Mouse (Mus musculus): Measurements from ENCODE around the gene Use1. TPM values are rescaled to one million over a fixed set of nuclear protein-coding genes. Genes with fewer than 3 reads are reported as not detected.

Gene Use1
- total RNA-seq, 1 experiment from 2014 or later, result 137 TPM

DNA sequence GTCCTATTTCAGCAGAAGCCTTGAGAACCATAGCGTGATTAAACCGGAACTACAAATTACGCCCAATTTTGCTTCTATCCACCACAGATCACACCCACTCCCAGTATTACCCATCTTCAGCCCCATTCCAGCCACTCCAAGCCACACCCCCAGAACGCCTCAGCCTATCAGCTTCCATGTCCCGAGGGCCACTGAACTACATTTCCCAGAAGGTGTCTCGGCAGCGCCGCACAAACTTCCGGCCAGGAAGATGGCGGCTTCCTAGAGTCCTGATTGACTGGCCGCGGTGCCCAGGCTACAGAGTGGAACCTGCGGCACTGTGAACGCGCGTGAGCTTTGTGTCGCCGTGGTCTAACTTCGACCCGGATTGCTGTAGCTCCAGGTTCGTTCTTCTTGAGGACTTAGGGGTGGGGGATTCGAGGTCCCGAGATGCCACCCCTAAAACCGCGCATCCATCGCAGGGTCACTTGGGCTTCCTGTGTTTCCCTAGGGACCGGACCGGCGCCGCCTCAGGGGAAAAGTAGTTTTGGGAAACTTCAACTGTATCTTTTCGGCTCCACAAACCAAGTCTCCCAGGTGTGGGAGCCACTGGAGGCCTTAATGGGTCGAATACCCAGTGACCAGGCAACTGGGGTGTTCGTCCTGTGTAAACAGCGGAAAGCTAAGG is 30.1 kb downstream of the Use1 start, which contains the start of gene Babam1:
Babam1 (plus strand) TSS at position 223 of the 667 bp plus-strand sequence.
- ATAC-seq (replicated peaks; ENCODE audit: low read depth, poor library complexity, severe bottlenecking), result peak; percentile 99

DNA sequence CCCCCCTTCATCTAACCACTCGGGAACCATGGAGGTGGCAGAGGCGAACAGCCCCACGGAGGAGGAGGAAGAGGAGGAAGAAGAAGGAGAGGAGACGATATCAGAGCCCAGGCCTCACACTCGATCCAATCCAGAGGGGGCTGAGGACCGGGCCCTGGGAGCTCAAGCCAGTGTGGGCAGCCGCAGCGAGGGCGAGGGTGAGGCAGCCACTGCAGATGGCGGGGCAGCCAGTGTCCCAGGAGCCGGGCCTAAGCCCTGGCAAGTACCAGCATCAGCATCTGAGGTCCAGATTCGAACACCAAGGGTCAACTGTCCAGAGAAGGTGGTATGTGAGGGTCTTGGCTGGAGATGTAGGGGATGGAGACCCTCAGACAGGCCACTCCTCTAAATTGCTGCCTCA is 31.1 kb downstream of the Use1 start:
- ATAC-seq (replicated peaks; ENCODE audit: low read depth, poor library complexity, severe bottlenecking), result no peak

DNA sequence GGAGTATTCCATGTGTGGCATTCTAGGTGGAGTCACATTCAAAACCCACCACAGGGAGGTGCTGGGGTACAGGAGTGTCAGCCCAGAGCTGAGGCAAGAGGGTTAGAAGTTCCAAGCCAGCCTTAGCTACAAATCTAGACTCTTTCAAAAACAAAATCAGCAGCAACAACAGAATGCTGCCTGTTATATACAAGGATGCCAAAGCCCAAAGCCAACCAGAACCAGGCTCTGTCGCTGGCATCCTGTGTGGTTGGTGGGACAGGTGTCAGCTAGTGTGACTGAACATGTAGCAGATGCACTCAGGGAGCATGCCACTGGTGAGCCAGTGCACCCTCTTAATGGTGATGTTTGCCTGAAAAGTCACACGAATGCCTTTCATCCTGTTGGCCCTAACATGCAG is 34.2 kb downstream of the Use1 start:
- ATAC-seq (replicated peaks; ENCODE audit: low read depth, poor library complexity, severe bottlenecking), result no peak

DNA sequence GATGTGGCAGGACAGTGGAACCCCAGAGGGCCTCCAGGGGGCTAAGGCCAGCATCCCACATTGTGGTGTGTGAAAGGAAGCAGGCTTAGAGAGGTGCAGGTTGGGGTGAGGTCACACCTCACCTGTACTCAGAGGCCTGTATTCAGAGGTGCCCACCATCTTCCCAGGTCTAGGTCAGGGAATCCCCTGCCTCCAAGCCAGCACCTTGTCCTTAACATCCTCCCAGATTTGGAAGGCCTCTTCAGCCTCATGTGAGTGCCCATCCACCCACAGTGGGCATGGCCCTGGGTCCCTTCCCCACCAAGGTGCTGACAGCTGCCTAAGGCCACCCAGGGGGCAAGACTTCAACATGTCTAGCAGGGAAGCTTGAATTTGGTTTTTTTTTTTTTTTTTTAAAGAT is 34.8 kb downstream of the Use1 start:
- ATAC-seq (replicated peaks; ENCODE audit: low read depth, poor library complexity, severe bottlenecking), result no peak

DNA sequence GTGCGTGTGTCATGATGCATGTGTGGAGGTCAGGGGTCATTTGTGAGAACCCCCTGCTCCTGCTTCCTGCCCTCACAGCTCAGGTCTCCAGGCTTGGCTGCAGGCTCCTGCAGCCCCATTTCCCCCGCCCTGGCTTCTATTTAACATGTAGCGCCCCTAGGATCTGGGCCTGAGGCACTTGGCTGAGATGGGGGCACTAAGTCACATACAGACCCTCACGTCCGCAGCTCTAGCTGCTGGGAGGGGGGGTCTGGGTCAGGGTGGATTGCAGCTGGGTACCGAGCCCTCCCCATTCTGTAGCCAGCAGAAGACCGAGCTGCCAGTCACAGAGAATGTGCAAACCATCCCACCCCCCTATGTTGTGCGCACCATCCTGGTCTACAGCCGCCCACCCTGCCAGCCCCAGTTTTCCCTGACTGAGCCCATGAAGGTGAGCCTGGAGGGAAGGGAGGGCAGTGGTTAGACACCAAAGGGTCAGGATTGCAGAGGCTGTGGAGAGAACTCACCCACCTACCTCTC is 35.9 kb downstream of the Use1 start:
- ATAC-seq (replicated peaks; ENCODE audit: low read depth, poor library complexity, severe bottlenecking), result no peak

DNA sequence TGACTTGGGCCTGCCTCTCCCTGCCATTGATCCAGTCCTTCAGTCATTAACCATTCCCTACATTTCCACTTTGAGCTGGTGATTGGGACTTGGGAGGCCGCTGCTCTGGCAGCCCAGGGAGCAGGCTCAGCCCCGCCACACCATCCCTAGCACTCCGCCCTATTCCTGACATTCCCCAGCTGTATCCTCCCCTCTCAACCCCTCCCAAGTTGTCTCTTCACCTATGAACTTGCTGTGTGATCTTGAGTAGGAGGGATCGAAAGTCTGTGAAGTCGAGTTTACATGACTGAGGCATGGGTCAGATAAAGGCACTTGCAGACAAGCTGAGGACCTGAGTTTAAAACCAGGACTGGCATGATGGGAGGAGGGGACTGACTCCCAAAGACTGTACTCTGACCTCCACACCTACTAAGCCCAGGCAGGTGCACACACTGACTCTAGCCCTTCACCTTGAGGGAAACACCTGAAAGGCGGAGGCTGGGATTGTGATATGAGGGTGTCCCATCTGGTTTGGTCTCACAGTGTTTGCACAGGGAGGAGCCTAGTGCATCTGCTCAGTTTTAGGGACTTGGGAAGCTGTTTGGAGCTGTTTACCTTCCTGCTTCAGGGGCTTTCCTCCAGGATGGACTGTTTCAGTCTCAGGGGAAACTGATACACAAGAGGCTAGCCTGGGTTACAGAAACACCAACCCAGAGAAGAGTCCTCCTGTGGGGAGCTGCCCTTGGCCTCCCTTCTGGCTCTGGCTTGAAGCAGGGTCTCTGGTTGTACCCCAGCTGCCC is 36.6 kb downstream of the Use1 start:
- ATAC-seq (replicated peaks; ENCODE audit: low read depth, poor library complexity, severe bottlenecking), result no peak

DNA sequence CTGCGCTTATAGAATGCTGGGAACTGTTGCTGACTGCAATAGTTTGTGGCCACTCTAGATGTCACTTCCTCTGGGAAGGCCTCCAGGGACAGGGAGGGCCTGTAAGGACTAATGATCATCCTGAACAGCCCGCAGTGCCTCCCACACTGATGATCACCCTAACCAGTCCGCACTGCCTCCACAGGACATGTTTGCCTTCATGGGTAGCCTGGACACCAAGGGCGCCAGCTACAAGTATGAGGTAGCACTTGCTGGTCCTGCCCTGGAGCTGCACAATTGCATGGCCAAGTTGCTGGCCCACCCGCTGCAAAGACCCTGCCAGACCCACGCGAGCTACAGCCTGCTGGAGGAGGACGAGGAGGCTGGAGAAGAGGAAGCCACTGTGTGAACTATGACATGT is 37.4 kb downstream of the Use1 start:
- no peak for ATAC-seq (replicated peaks; ENCODE audit: low read depth, poor library complexity, severe bottlenecking)

DNA sequence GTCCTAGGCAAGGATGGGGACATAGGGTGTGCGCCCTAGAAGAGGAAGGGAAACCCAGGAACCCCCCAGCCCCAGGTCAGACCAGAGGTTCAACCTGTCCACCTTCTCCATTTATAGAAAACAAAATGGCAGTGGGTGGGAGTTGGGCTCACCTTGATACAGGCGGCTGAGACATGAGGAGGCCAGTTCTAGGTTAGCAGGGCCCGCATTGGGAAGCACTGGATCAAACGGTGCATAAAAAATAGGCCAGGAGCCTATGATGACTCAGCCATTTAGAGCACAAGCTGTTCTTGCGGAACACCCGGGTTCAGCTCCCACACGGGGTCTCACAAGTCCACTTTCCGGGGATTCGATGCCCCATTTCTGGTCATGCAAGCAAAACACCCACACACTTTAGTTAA is 38.3 kb downstream of the Use1 start:
- no peak for ATAC-seq (replicated peaks; ENCODE audit: low read depth, poor library complexity, severe bottlenecking)

DNA sequence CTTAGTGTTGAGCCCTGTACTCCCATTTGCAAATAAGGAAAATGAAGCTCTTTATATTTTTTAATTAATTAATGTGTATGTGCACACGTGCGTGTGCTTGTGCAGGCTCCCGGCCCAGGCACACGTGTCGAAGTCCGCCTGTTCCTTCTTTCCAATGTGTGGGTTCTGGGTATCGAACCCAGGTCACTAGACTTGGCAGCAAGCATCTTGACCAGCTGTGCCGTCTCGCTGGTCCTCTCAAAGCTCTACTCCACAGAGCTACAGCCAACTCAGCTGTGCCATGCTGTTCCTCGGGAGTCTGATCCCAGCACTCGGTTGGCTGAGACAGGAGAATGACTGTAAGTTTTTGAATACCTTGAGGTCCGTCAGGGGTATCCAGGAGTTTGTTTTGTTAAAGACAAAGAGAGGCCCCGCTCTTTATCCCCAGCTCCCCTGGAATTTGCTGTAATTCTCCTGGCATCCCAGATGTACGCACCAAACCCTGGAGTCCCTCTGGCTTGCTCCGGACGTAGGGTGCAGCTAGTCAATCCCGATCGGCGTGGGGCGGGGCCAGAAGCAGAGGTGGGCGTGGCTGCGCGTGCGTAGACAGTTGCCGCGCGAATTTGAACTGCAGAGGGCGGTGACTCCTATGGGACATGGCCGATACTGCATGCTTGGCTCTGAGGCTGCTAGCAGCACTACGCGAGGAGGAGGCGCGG is 38.9 kb downstream of the Use1 start, which contains the start of gene Ankle1:
Ankle1 (plus strand) TSS at position 610 of the 698 bp plus-strand sequence.
- peak; percentile 90 for ATAC-seq (replicated peaks; ENCODE audit: low read depth, poor library complexity, severe bottlenecking)

DNA sequence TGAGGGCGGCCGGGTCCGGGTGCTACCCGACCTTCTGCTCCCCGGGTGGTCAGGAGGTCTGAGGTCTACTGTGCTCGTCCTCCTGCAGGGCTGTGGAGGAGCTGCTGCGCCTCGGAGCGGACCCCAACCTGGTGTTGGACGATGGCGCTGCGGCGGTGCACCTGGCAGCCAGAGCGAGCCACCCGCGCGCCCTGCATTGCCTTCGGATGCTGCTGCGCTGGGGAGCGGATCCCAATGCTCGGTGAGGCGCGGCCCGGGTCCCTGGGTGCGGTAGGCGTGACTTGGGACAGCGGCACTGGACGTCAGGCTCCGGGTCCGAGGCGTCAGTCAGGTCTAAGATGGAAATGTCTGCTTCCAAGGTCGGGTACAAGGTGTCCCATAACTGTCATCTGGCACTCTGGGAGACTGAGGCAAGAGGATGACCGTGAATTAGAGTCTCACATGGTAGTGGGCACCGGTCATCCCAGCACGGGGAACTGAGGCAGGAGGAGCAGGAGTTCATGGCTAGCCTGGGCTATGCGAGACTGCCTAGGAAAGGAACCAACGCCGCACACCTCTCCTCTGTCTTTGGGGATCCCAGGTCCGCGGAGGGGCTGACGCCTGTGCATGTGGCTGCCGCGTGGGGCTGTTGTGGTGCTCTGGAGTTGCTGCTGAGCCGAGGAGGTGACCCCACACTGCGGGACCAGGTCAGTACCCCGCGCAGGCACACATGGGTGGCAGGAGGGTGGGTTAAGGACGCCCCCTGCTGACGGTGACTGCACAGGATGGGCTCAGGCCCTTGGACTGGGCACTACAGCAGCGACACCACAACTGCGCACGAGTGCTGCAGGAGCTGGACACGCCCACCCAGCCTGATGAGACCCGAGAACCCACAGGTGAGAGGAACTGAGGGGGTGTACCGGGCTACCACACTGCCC is 39.7 kb downstream of the Use1 start:
- peak; percentile 58 for ATAC-seq (replicated peaks; ENCODE audit: low read depth, poor library complexity, severe bottlenecking)

DNA sequence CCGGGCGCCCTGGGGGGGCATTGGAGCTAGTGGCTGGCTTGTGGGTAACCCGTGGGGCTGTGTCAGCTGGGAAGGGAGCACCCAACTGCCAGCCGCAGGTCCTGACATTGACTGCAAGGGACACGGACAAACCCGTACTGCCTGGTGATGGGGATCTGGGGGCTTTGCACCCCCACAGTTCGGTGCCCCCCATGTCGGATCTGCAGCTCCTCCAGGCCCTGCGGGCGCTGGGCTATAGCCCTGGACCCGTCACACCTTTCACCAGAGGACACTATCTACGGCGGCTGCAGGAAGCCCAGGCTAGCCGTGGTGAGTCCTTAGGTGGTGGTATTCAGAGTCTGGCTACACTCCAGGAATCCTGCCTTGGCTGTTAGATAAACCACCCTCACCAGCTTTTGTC is 40.8 kb downstream of the Use1 start:
- ATAC-seq (replicated peaks; ENCODE audit: low read depth, poor library complexity, severe bottlenecking), result no peak

DNA sequence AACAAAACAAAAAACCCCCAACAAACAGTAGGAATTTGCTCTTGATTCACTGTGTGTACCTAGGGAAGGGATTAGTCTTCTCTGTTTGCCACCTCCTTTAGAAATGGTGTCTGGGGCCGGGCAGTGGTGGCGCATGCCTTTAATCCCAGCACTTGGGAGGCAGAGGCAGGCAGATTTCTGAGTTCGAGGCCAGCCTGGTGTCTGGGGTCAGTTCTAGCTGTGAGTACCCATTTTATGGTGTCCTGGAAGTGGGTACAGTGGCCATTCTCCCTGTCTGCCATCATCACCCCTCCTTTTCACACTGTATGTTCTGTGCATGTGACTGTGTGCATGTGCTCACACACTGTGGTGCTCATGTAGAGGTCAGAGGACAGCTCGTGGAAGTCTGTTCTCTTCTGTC is 41.6 kb downstream of the Use1 start:
- ATAC-seq (replicated peaks; ENCODE audit: low read depth, poor library complexity, severe bottlenecking), result no peak

DNA sequence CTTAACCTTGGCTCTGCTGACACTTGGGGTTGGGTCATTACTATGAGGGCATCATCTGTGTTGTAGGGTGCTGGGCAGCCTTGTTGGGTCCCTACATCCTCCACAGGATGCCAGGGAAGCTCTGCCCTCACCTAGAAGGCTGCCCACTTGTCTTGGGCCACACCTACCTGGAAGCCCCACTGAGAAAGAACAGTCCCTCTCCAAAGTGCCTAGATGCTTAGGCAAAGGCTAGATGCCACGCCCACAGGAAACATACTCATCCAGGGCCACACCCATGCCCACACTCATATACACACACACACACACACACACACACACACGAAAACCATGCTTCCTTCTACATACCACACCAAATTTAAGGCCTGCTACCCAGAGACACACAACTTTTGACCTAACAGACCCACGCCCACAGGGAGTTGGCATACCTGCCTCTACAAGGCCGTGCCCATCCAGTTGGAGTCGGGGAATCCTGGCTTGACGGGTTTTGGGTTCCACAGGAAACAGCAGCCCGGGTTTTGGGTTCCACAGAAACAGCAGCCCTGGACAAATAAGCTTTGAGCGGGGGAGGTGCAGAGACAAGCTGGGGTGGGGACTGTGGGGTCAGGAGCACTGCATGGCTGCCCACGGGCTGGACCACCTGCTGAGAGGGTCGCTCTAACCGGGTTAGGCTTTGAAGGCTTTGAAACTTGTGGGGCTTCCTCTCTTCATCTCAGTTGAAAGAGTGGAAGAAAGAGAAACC is 45.1 kb downstream of the Use1 start:
- peak; percentile 52 for ATAC-seq (replicated peaks; ENCODE audit: low read depth, poor library complexity, severe bottlenecking)

Other genes with a start within 250 kb of the Use1 start
- gene Myo9b, start 94.1 kb upstream of the Use1 start, total RNA-seq (2017), result 32.7 and 33.5 TPM in 2 replicates
- 40.1 and 64.0 TPM in 2 replicates for gene Haus8, start 93.9 kb upstream of the Use1 start, total RNA-seq (2017)
- 10.7 and 18.6 TPM in 2 replicates for gene Ocel1, start 4.5 kb downstream of the Use1 start, total RNA-seq (2017)
- gene Nr2f6, start 15.1 kb downstream of the Use1 start, total RNA-seq (2017), result 3.0 and 4.3 TPM in 2 replicates
- not detected in 2 replicates for gene Ushbp1, start 29.0 kb downstream of the Use1 start, total RNA-seq (2017)
- 84.6 and 89.2 TPM in 2 replicates for gene Babam1, start 30.0 kb downstream of the Use1 start, total RNA-seq (2017)
- 9.0 and 13.0 TPM in 2 replicates for gene Ankle1, start 39.2 kb downstream of the Use1 start, total RNA-seq (2017)
- gene Abhd8, start 96.8 kb downstream of the Use1 start, total RNA-seq (2017), result 6.5 and 13.3 TPM in 2 replicates
- 79.0 and 80.0 TPM in 2 replicates for gene Mrpl34, start 98.1 kb downstream of the Use1 start, total RNA-seq (2017)
- gene Dda1, start 102.4 kb downstream of the Use1 start, total RNA-seq (2017), result 9.6 and 17.6 TPM in 2 replicates
- 5.4 and 6.6 TPM in 2 replicates for gene Ano8, start 119.1 kb downstream of the Use1 start, total RNA-seq (2017)
- 22.6 and 22.7 TPM in 2 replicates for gene Gtpbp3, start 121.3 kb downstream of the Use1 start, total RNA-seq (2017)
- gene Plvap, start 144.9 kb downstream of the Use1 start, total RNA-seq (2017), result 3.0 and 3.6 TPM in 2 replicates
- not detected in 2 replicates for gene Ccdc194, start 158.9 kb downstream of the Use1 start, total RNA-seq (2017)
- 35.4 and 49.8 TPM in 2 replicates for gene Bst2, start 170.6 kb downstream of the Use1 start, total RNA-seq (2017)
- 84.7 and 86.2 TPM in 2 replicates for gene Mvb12a, start 176.1 kb downstream of the Use1 start, total RNA-seq (2017)
- not detected in 2 replicates for gene Tmem221, start 192.0 kb downstream of the Use1 start, total RNA-seq (2017)
- not detected in 2 replicates for gene Nxnl1, start 199.8 kb downstream of the Use1 start, total RNA-seq (2017)
- gene Slc27a1, start 202.0 kb downstream of the Use1 start, total RNA-seq (2017), result 6.8 and 9.5 TPM in 2 replicates
- 116 and 131 TPM in 2 replicates for gene Pgls, start 225.3 kb downstream of the Use1 start, total RNA-seq (2017)
- 0.97 and 2.3 TPM in 2 replicates for gene Fam129c, start 230.8 kb downstream of the Use1 start, total RNA-seq (2017)
- gene Colgalt1, start 244.2 kb downstream of the Use1 start, total RNA-seq (2017), result 64.6 and 75.2 TPM in 2 replicates